Mouse (Mus musculus) C2C12 (cell line): ENCODE data around the gene Chst11. TPM values are rescaled to one million over a fixed set of nuclear protein-coding genes. Genes with fewer than 3 reads are reported as not detected.

Source experiments
- H3K27me3 ChIP-seq: one replicate; pipeline ENCODE4 v1.6.1; 2011; ENCODE audit not compliant: control insufficient read depth, insufficient read depth, insufficient read length
- H3K36me3 ChIP-seq: one replicate; pipeline ENCODE4 v1.6.1; 2011; ENCODE audit not compliant: control insufficient read depth, insufficient read depth
- H3K4me3 ChIP-seq: one replicate; pipeline ENCODE4 v1.5.1; 2011; ENCODE audit warnings: mild to moderate bottlenecking, control low read depth; ENCODE audit not compliant: poor library complexity, insufficient read depth, severe bottlenecking
- H3K79me2 ChIP-seq: one replicate; pipeline ENCODE4 v1.6.1; 2011; ENCODE audit not compliant: control insufficient read depth, insufficient read depth
- H3K79me3 ChIP-seq: one replicate; pipeline ENCODE4 v1.6.1; 2011; ENCODE audit warnings: low read depth, control low read depth
- H3ac ChIP-seq: one replicate; pipeline ENCODE3; 2011; ENCODE audit warnings: low read depth; ENCODE audit not compliant: control insufficient read depth, insufficient read length
- CEBPB ChIP-seq: IDR thresholded peaks from one replicate; pipeline ENCODE4 v1.6.1; 2011; ENCODE audit warnings: low read depth, mild to moderate bottlenecking, control low read depth, moderate library complexity
- CTCF ChIP-seq: IDR thresholded peaks from one replicate; pipeline ENCODE4 v1.5.1; 2011; ENCODE audit not compliant: control insufficient read depth, insufficient read depth, insufficient read length
- FOSL1 ChIP-seq: IDR thresholded peaks from one replicate; pipeline ENCODE4 v1.8.0; 2011; ENCODE audit warnings: mild to moderate bottlenecking, low read length; ENCODE audit not compliant: poor library complexity, insufficient read depth, severe bottlenecking
- MAX ChIP-seq: IDR thresholded peaks from one replicate; pipeline ENCODE4 v1.6.1; 2011; ENCODE audit warnings: mild to moderate bottlenecking, control low read depth
- MYOD1 ChIP-seq: IDR thresholded peaks from one replicate; pipeline ENCODE4 v1.6.1; 2011; ENCODE audit warnings: low read depth; ENCODE audit not compliant: control insufficient read depth, insufficient read length
- MYOG ChIP-seq: IDR thresholded peaks from one replicate; pipeline ENCODE4 v1.6.1; 2011; ENCODE audit not compliant: control insufficient read depth, insufficient read length; ENCODE audit errors: extremely low read depth
- USF1 ChIP-seq: IDR thresholded peaks from one replicate; pipeline ENCODE4 v1.6.1; 2011; ENCODE audit warnings: low read depth, mild to moderate bottlenecking, control low read depth, moderate library complexity
- polyA plus RNA-seq: library from polyadenylated mRNA; unstranded; fragments of >200 nt; fragmentation: generic; extraction: Trizol; gene quantifications from one replicate; pipeline ENCODE4 v1.2.1, GENCODE M21; 2012; ENCODE audit warnings: missing spikeins

The Chst11 gene
- polyA plus RNA-seq, 1 experiment, result 15.9 TPM

DNA sequence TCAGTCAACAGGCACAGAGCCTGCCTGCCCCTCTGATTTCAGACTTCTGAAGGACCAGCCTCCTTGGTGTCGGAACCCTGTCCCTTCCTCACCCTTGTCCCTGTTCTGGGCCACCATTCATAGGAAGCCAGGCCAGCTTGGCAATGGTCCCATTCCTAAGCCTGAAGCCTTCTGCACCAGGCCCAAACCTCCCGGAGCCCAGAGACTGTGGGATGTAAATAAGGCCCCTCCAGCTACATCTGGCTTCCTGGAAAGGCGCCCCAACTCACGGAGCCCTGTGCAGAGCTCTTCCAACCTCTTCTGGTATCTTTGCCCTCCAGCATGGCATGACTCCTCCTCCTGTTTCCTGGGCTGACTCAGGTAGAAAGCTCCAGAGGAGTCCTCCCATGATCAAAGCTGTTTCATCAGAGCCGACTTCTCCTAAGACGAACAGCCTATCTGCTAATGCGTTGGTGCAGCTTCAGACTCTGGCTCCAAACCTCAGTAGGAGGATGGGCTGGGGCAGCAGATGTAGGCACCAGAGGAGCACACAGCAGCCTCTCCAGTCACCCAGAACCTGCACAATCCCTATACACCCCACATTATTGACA, 199.3 kb downstream of the Chst11 start:
- no peak for TF ChIP-seq MYOG
- TF ChIP-seq MYOD1, result no peak
- TF ChIP-seq FOSL1, result no peak
- no peak overlapping the region for H3K4me3 ChIP-seq
- no peak overlapping the region for H3ac ChIP-seq
- H3K27me3 ChIP-seq, result no peaks in the 10 kb centered on the region
- no peaks in the 10 kb centered on the region for H3K36me3 ChIP-seq
- H3K79me3 ChIP-seq, result no peaks in the 10 kb centered on the region
- H3K79me2 ChIP-seq, result peaks cover 13% of the 10 kb centered on the region

DNA sequence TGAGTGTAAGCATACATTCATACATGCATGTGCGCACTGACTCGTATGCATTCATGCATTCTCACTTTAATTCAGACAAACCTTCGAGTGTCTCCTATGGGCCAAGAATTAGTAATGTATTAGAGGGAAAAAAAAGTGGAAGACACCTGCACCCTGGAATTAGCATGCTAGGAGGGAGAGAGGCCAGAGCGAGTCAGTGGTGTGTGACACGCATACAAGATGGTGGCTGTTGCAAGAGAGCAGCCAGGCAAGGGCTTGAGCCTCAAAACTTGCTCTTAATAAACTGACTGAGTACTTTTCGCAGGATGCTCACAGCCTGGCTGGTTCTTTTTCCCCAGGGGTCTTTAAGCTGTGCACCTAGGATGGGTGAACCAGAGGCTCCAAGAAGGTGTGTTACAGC, 199.8 kb downstream of the Chst11 start:
- no peaks in the 10 kb centered on the region for H3K79me3 ChIP-seq
- H3K36me3 ChIP-seq, result no peaks in the 10 kb centered on the region
- no peak overlapping the region for H3ac ChIP-seq
- no peaks in the 10 kb centered on the region for H3K27me3 ChIP-seq
- peaks cover 13% of the 10 kb centered on the region for H3K79me2 ChIP-seq
- no peak for TF ChIP-seq MYOG
- no peak for TF ChIP-seq CEBPB
- TF ChIP-seq CTCF, result no peak
- no peak for TF ChIP-seq MAX
- TF ChIP-seq FOSL1, result no peak
- TF ChIP-seq MYOD1, result no peak
- no peak for TF ChIP-seq USF1
- no peak overlapping the region for H3K4me3 ChIP-seq

- TF ChIP-seq FOSL1, result no peak
- no peak for TF ChIP-seq CTCF
- TF ChIP-seq MYOD1, result no peak
- TF ChIP-seq MAX, result no peak
- no peak for TF ChIP-seq USF1
- TF ChIP-seq CEBPB, result no peak
- Histone ChIP-seq H3K36me3 (no peaks in the 10 kb centered on the region), H3K79me3 (no peaks in the 10 kb centered on the region), H3K4me3 (no peak overlapping the region), H3ac (no peak overlapping the region), H3K27me3 (no peaks in the 10 kb centered on the region), H3K79me2 (peaks cover 13% of the 10 kb centered on the region)
Observed at GRCm38 (mm10) chr10:83186167-83186566, 200.9 kb downstream of the Chst11 start.

GRCm38 (mm10) chr10:83186984-83187383, 201.7 kb downstream of the Chst11 start:
- TF ChIP-seq USF1, result no peak
- no peak for TF ChIP-seq CTCF
- no peak for TF ChIP-seq MYOD1
- no peak for TF ChIP-seq FOSL1
- TF ChIP-seq CEBPB, result no peak
- no peak for TF ChIP-seq MYOG
- TF ChIP-seq MAX, result no peak
- no peak overlapping the region for H3K4me3 ChIP-seq
- no peaks in the 10 kb centered on the region for H3K27me3 ChIP-seq
- H3ac ChIP-seq, result no peak overlapping the region
- H3K79me2 ChIP-seq, result peaks cover 13% of the 10 kb centered on the region
- no peaks in the 10 kb centered on the region for H3K79me3 ChIP-seq
- H3K36me3 ChIP-seq, result no peaks in the 10 kb centered on the region

GRCm38 (mm10) chr10:83189071-83189470, 203.8 kb downstream of the Chst11 start:
- H3K4me3 ChIP-seq, result no peak overlapping the region
- no peaks in the 10 kb centered on the region for H3K79me3 ChIP-seq
- TF ChIP-seq FOSL1 (peak; percentile 60), MYOG (no peak), CTCF (no peak)
- no peaks in the 10 kb centered on the region for H3K27me3 ChIP-seq
- no peak overlapping the region for H3ac ChIP-seq
- H3K36me3 ChIP-seq, result no peaks in the 10 kb centered on the region
- peaks cover 13% of the 10 kb centered on the region for H3K79me2 ChIP-seq

GRCm38 (mm10) chr10:83191476-83191875, 206.2 kb downstream of the Chst11 start:
- H3ac ChIP-seq, result no peak overlapping the region
- TF ChIP-seq MYOD1 (no peak), CTCF (no peak), MAX (no peak), CEBPB (no peak), USF1 (no peak), MYOG (no peak), FOSL1 (no peak)
- H3K79me3 ChIP-seq, result no peaks in the 10 kb centered on the region
- no peaks in the 10 kb centered on the region for H3K36me3 ChIP-seq
- peaks cover 5% of the 10 kb centered on the region for H3K79me2 ChIP-seq
- no peak overlapping the region for H3K4me3 ChIP-seq
- H3K27me3 ChIP-seq, result no peaks in the 10 kb centered on the region
